In the genomic region with DNA sequence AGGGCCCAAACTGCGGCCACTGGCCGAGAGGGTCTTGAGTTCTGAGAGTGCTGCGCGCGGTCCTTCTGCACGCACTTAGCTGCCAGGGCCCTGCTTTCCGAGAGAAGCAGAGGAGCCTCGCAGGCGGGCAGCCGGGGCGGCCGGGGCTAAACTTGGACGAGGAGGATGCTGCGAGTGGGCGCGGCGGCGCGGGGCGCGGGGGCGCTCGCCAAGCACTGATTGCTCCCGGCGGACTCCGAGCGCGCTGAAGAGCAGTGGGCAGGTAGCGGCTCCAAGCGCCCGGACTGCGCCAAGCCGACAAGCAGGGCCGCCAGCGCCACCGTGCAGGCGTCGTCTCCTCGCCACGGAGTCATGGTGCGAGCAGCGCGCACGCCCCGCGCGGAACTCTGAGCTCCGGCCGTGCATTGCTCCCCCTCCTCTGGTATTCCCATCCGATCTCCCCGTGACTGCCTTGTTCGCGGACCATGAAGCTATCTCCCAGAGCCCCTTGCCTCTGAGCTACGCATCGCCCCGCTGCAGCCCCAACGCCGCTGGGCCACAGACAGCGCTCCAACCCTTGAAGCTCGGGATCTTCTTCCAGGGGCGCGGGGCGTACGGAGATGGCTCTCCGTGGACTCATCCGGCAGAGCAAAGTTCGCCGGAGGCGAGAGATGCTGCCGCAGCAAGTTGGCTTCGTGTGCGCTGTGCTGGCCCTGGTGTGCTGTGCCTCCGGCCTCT, we compare ENCODE assay signal across 8 mouse cellular contexts. TPM values are rescaled to one million over a fixed set of nuclear protein-coding genes. Genes with fewer than 3 reads are reported as not detected.
DNase-seq lines count a peak whose midpoint lies in the region; ATAC-seq lines count a peak whose summit lies in the region.

No protein-coding gene starts in this region.

- 0 out of 2 replicates have a peak, but pooled peaks cover 4% of the 10 kb centered on the region for H3K4me1 ChIP-seq in hindbrain, embryonic 11.5 days (replicated peaks; ENCODE audit: control insufficient read depth, insufficient read depth, low read length)
- H3K4me1 ChIP-seq in lung, embryonic 16.5 days (replicated peaks; ENCODE audit: control insufficient read depth, insufficient read depth, low read length): peaks cover 12% of the 10 kb centered on the region

- H3K4me3 ChIP-seq in hindbrain, embryonic 11.5 days (ENCODE audit: low read depth, low read length): peak overlapping the region; percentile 47
- H3K4me3 ChIP-seq in lung, embryonic 16.5 days (ENCODE audit: low read length): peak overlapping the region; percentile 68

- peaks cover 46% of the 10 kb centered on the region for H3K27me3 ChIP-seq in hindbrain, embryonic 11.5 days (ENCODE audit: control insufficient read depth, insufficient read depth, low read length)
- H3K27me3 ChIP-seq in lung, embryonic 16.5 days (ENCODE audit: control insufficient read depth, insufficient read depth, low read depth, low read length): peaks cover 35% of the 10 kb centered on the region

- peak; percentile 64 for DNase-seq in R1 (ENCODE audit: low read depth, low spot score)
- DNase-seq in cerebellum, adult 9-11 months: peak; percentile 37
- DNase-seq in frontal cortex, adult 2 months (ENCODE audit: extremely low spot score in 1 of 2, low spot score in 1 of 2): peak; percentile 29 to 80
- DNase-seq in hindbrain, embryonic 11.5 days (ENCODE audit: low spot score): peak; percentile 69
- DNase-seq in layer of hippocampus, postnatal 14 days (ENCODE audit: low spot score in 2 of 2): peak; percentile 64 to 74
- DNase-seq in retina, embryonic 14.5 days (ENCODE audit: low spot score): peak; percentile 61
- no peak for DNase-seq in spleen, postnatal 36 days (ENCODE audit: low spot score in 2 of 2)

- no peak overlapping the region for H3K27ac ChIP-seq in hindbrain, embryonic 11.5 days (ENCODE audit: low read depth, low read length)
- no peak overlapping the region for H3K27ac ChIP-seq in lung, embryonic 16.5 days (ENCODE audit: low read length)

- no peaks in the 10 kb centered on the region for H3K9me3 ChIP-seq in hindbrain, embryonic 11.5 days (ENCODE audit: control insufficient read depth, low read length)
- no peaks in the 10 kb centered on the region for H3K9me3 ChIP-seq in lung, embryonic 16.5 days (ENCODE audit: control insufficient read depth, low read length)

- peak overlapping the region; percentile 97 for H3K4me2 ChIP-seq in hindbrain, embryonic 11.5 days (replicated peaks; ENCODE audit: low read depth, low read length)
- H3K4me2 ChIP-seq in lung, embryonic 16.5 days (ENCODE audit: low read depth, low read length): peak overlapping the region; percentile 81

- H3K36me3 ChIP-seq in hindbrain, embryonic 11.5 days (ENCODE audit: control insufficient read depth, insufficient read depth, low read length): no peaks in the 10 kb centered on the region
- H3K36me3 ChIP-seq in lung, embryonic 16.5 days (ENCODE audit: control insufficient read depth, insufficient read depth, low read length): 0 out of 2 replicates have a peak, but pooled peaks cover 2% of the 10 kb centered on the region

- ATAC-seq in hindbrain, embryonic 11.5 days (ENCODE audit: low FRiP score): peak; percentile 80
- peak; percentile 89 for ATAC-seq in lung, embryonic 16.5 days (ENCODE audit: low read depth)

- WGBS in hindbrain, embryonic 11.5 days: under 1% methylated on average over 73 of the region's 73 CpGs
- WGBS in lung, embryonic 16.5 days: under 1% methylated on average over 61 of the region's 73 CpGs

- H3K9ac ChIP-seq in hindbrain, embryonic 11.5 days (ENCODE audit: low read depth, low read length): 0 out of 2 replicates have a peak overlapping the region, but pooled peaks have one; percentile 27
- peak overlapping the region; percentile 60 for H3K9ac ChIP-seq in lung, embryonic 16.5 days (ENCODE audit: low read length)

RNA-seq across cellular contexts. Expression of a gene that starts 0.4 kb away (rescaled TPM):
- 15.0 and 17.6 TPM in 2 replicates for polyA plus RNA-seq in frontal cortex, adult 2 months (2012; rRNA removed)
- polyA plus RNA-seq in hindbrain, embryonic 11.5 days (2014; fragmentation: Nextera tagmentation; extraction: Ambion mirVana): 0.24 and 0.54 TPM in 2 replicates
- total RNA-seq in layer of hippocampus, postnatal 14 days (2021): 10 to 100 TPM; 28.2 to 28.5 TPM
- polyA plus RNA-seq in lung, embryonic 16.5 days (2015; fragmentation: Nextera tagmentation; extraction: Ambion mirVana): 3.1 and 4.3 TPM in 2 replicates

Comparison
In these comparisons a context has a peak if more than half of its experiments do, and no peak if none do; other contexts are left out.
1. DNase-seq: peak in R1 (single experiment), cerebellum, adult 9-11 months (single experiment), frontal cortex, adult 2 months (2 of 2), hindbrain, embryonic 11.5 days (single experiment), layer of hippocampus, postnatal 14 days (2 of 2) and retina, embryonic 14.5 days (single experiment); none in spleen, postnatal 36 days (0 of 2).